ENCODE assay signal across 27 mouse cellular contexts in the genomic region with DNA sequence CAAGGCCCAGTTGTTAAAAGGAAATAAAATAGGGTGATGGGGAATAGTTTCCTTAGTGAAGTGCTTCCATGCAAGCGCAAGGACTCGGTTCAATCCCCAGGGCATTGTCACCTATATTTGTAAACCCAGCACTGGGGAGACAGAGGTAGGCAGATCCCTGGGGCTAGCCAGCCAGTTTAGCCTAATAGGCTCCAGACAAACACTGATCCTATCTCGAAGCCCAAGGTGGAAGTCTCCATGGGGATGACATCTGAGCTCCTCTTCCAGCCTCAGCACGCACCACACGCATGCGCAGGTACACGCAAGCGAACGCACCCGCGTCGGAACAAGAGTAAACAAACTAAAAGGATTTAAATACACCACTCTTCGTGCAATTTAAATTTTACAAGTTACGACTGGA.
"Had no signal": no experiment of that assay in that cellular context is flagged by ENCODE, and none has a peak within 500 bp of the region (broad histone marks: within the 10 kb centered on the region; RNA-seq: fewer than 3 reads in every experiment).

No protein-coding gene starts in this region.

- H3K9me3 ChIP-seq: heart, embryonic 10.5 days; heart, embryonic 12.5 days; hindbrain, embryonic 10.5 days; hindbrain, embryonic 12.5 days; kidney, embryonic 15.5 days; limb, embryonic 12.5 days; limb, embryonic 15.5 days; liver, embryonic 12.5 days had no signal

- H3K27ac ChIP-seq: gastrocnemius, adult 2 months; heart, embryonic 10.5 days; hindbrain, embryonic 10.5 days; hindbrain, embryonic 12.5 days; hindbrain, embryonic 14.5 days; kidney, embryonic 15.5 days; kidney, postnatal 0 days; limb, embryonic 12.5 days; limb, embryonic 15.5 days; liver, embryonic 12.5 days; liver, embryonic 14.5 days had no signal

- ATAC-seq: hindbrain, embryonic 16.5 days; intestine, embryonic 16.5 days; liver, embryonic 12.5 days had no signal

- H3K4me3 ChIP-seq: gastrocnemius, adult 2 months; heart, embryonic 10.5 days; heart, embryonic 12.5 days; hindbrain, embryonic 10.5 days; hindbrain, embryonic 12.5 days; kidney, embryonic 15.5 days; limb, embryonic 12.5 days; limb, embryonic 15.5 days; liver, embryonic 12.5 days had no signal

- H3K36me3 ChIP-seq: heart, embryonic 10.5 days; heart, embryonic 12.5 days; hindbrain, embryonic 10.5 days; hindbrain, embryonic 12.5 days; kidney, embryonic 15.5 days; limb, embryonic 12.5 days; limb, embryonic 15.5 days; liver, embryonic 12.5 days had no signal

- H3K9ac ChIP-seq: heart, embryonic 12.5 days; hindbrain, embryonic 12.5 days; hindbrain, embryonic 14.5 days; kidney, embryonic 15.5 days; limb, embryonic 12.5 days; limb, embryonic 15.5 days; liver, embryonic 12.5 days; liver, embryonic 14.5 days had no signal

- H3K4me1 ChIP-seq: heart, embryonic 10.5 days; heart, embryonic 12.5 days; hindbrain, embryonic 10.5 days; hindbrain, embryonic 12.5 days; limb, embryonic 12.5 days; liver, embryonic 12.5 days had no signal

- DNase-seq: gastrocnemius, adult 2 months; gastrocnemius, postnatal 10 days; gastrocnemius, postnatal 25 days; heart, adult 18-20 months; heart, postnatal 10 days; heart, postnatal 4 days; kidney, adult 11 months; kidney, adult 2 months; kidney, adult 9 months; kidney, postnatal 14 days; kidney, postnatal 36 days; layer of hippocampus, adult 9-11 months; layer of hippocampus, postnatal 36 days; left cerebral cortex, postnatal 4 days had no signal

- H3K27me3 ChIP-seq: heart, embryonic 12.5 days; hindbrain, embryonic 12.5 days; kidney, embryonic 15.5 days; limb, embryonic 12.5 days; limb, embryonic 15.5 days; liver, embryonic 12.5 days had no signal

- H3K4me2 ChIP-seq: heart, embryonic 12.5 days; hindbrain, embryonic 12.5 days; hindbrain, embryonic 14.5 days; kidney, embryonic 15.5 days; limb, embryonic 12.5 days; limb, embryonic 15.5 days; liver, embryonic 12.5 days had no signal
